Mouse (Mus musculus): ENCODE data around the gene Vmn1r137. TPM values are rescaled to one million over a fixed set of nuclear protein-coding genes. Genes with fewer than 3 reads are reported as not detected.

Gene Vmn1r137
- polyA plus RNA-seq (2015; fragmentation: Illumina TruSeq; extraction: RNeasy Lipid Tissue Mini Kit (QIAGEN cat#74804); ENCODE audit: low read depth, low replicate concordance), result not detected

DNA sequence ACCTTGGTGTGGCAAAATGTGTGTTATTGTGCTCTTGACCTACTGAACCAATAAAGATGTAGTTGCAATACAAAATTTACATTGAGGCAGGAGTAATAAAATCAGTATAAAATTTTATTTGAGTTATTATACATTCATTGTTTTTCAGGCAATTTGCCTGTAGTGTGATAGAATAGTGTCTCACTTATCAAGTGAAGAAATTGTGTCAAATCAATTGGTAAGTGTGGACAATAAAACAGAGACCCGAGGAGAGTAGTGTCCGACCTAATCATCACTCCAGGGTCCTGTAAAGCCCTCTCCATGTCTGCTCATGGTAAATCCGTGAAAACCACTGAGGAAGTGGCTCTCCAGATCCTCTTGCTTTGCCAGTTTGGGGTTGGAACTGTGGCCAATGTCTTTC lies at the start of gene Vmn1r137:
Gene Vmn1r137, plus strand, starts transcription at position 301 of the 400 bp plus-strand sequence.

DNA sequence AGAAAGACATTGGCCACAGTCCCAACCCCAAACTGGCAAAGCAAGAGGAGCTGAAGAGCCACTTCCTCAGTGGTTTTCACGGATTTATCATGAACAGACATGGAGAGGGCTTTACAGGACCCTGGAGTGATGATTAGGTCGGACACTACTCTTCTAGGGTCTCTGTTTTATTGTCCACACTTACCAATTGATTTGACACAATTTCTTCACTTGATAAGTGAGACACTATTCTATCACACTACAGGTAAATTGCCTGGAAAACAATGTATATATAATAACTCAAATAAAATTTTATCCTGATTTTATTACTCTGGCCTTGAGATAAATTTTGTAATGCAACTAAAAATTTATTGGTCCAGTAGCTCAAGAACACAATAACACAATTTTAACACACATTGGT lies 34.4 kb downstream of the Vmn1r137 start, which contains the start of gene Vmn1r138:
Gene Vmn1r138, minus strand, starts transcription at position 101 of the 400 bp plus-strand sequence.

Other genes with a start within 250 kb of the Vmn1r137 start
- not detected for gene Gm4175, start 233.1 kb upstream of the Vmn1r137 start, polyA plus RNA-seq (2015; fragmentation: Illumina TruSeq; extraction: RNeasy Lipid Tissue Mini Kit (QIAGEN cat#74804); ENCODE audit: low read depth, low replicate concordance)
- not detected for gene Gm4177, start 197.9 kb upstream of the Vmn1r137 start, polyA plus RNA-seq (2015; fragmentation: Illumina TruSeq; extraction: RNeasy Lipid Tissue Mini Kit (QIAGEN cat#74804); ENCODE audit: low read depth, low replicate concordance)
- gene Vmn1r135, start 162.2 kb upstream of the Vmn1r137 start, polyA plus RNA-seq (2015; fragmentation: Illumina TruSeq; extraction: RNeasy Lipid Tissue Mini Kit (QIAGEN cat#74804); ENCODE audit: low read depth, low replicate concordance), result not detected
- not detected for gene Gm5725, start 150.3 kb upstream of the Vmn1r137 start, polyA plus RNA-seq (2015; fragmentation: Illumina TruSeq; extraction: RNeasy Lipid Tissue Mini Kit (QIAGEN cat#74804); ENCODE audit: low read depth, low replicate concordance)
- gene Gm5891, start 73.3 kb upstream of the Vmn1r137 start, polyA plus RNA-seq (2015; fragmentation: Illumina TruSeq; extraction: RNeasy Lipid Tissue Mini Kit (QIAGEN cat#74804); ENCODE audit: low read depth, low replicate concordance), result not detected
- not detected for gene Vmn1r138, start 34.3 kb downstream of the Vmn1r137 start, polyA plus RNA-seq (2015; fragmentation: Illumina TruSeq; extraction: RNeasy Lipid Tissue Mini Kit (QIAGEN cat#74804); ENCODE audit: low read depth, low replicate concordance)
- gene Gm6176, start 61.7 kb downstream of the Vmn1r137 start, polyA plus RNA-seq (2015; fragmentation: Illumina TruSeq; extraction: RNeasy Lipid Tissue Mini Kit (QIAGEN cat#74804); ENCODE audit: low read depth, low replicate concordance), result not detected
- not detected for gene Vmn1r139, start 74.5 kb downstream of the Vmn1r137 start, polyA plus RNA-seq (2015; fragmentation: Illumina TruSeq; extraction: RNeasy Lipid Tissue Mini Kit (QIAGEN cat#74804); ENCODE audit: low read depth, low replicate concordance)
- not detected for gene Gm16451, start 123.7 kb downstream of the Vmn1r137 start, polyA plus RNA-seq (2015; fragmentation: Illumina TruSeq; extraction: RNeasy Lipid Tissue Mini Kit (QIAGEN cat#74804); ENCODE audit: low read depth, low replicate concordance)
- gene Gm10666, start 140.2 kb downstream of the Vmn1r137 start, polyA plus RNA-seq (2015; fragmentation: Illumina TruSeq; extraction: RNeasy Lipid Tissue Mini Kit (QIAGEN cat#74804); ENCODE audit: low read depth, low replicate concordance), result not detected
- not detected for gene Vmn1r142, start 169.4 kb downstream of the Vmn1r137 start, polyA plus RNA-seq (2015; fragmentation: Illumina TruSeq; extraction: RNeasy Lipid Tissue Mini Kit (QIAGEN cat#74804); ENCODE audit: low read depth, low replicate concordance)
- gene Vmn1r143, start 194.8 kb downstream of the Vmn1r137 start, polyA plus RNA-seq (2015; fragmentation: Illumina TruSeq; extraction: RNeasy Lipid Tissue Mini Kit (QIAGEN cat#74804); ENCODE audit: low read depth, low replicate concordance), result not detected
- not detected for gene Gm8653, start 206.7 kb downstream of the Vmn1r137 start, polyA plus RNA-seq (2015; fragmentation: Illumina TruSeq; extraction: RNeasy Lipid Tissue Mini Kit (QIAGEN cat#74804); ENCODE audit: low read depth, low replicate concordance)
- not detected for gene Gm8453, start 234.9 kb downstream of the Vmn1r137 start, polyA plus RNA-seq (2015; fragmentation: Illumina TruSeq; extraction: RNeasy Lipid Tissue Mini Kit (QIAGEN cat#74804); ENCODE audit: low read depth, low replicate concordance)